Mouse (Mus musculus): ENCODE data around the gene Skor1.

- no peak for TF ChIP-seq CHD2 (IDR thresholded peaks at IDR 0.05; ENCODE audit: low read depth, low read length)
- TF ChIP-seq HCFC1 (IDR thresholded peaks at IDR 0.05; ENCODE audit: borderline replicate concordance, insufficient read depth, low read length), result no peak
- no peak for TF ChIP-seq ZNF384 (IDR thresholded peaks at IDR 0.05; ENCODE audit: low read depth, low read length)
- TF ChIP-seq MAFK (IDR thresholded peaks at IDR 0.05; ENCODE audit: insufficient read depth, low read depth, low read length), result no peak
- TF ChIP-seq ZC3H11A (IDR thresholded peaks at IDR 0.05; ENCODE audit: borderline replicate concordance, low read depth, low read length), result no peak
Measured at GRCm38 (mm10) chr9:63109020-63109781, 39.6 kb downstream of the Skor1 start.
